Mouse (Mus musculus) ES-Bruce4 (cell line): Measurements from ENCODE around the gene Gm11549. TPM values are rescaled to one million over a fixed set of nuclear protein-coding genes. Genes with fewer than 3 reads are reported as not detected.

Experiments
- H3K27ac ChIP-seq: 2 replicates; pipeline ENCODE4 v1.5.1; 2012; ENCODE audit warnings: low read length, inconsistent platforms; ENCODE audit not compliant: insufficient read depth
- H3K27me3 ChIP-seq: 2 replicates; pipeline ENCODE4 v1.6.1; 2012; ENCODE audit warnings: mild to moderate bottlenecking, low read length, inconsistent platforms; ENCODE audit not compliant: control insufficient read depth, poor library complexity, insufficient read depth, severe bottlenecking
- H3K36me3 ChIP-seq: 2 replicates; pipeline ENCODE4 v1.6.1; 2012; ENCODE audit warnings: inconsistent platforms, mild to moderate bottlenecking, low read length, moderate library complexity; ENCODE audit not compliant: control insufficient read depth, poor library complexity, insufficient read depth, severe bottlenecking
- H3K4me1 ChIP-seq: one replicate; pipeline ENCODE4 v1.8.1; 2011; ENCODE audit warnings: low read length; ENCODE audit not compliant: control insufficient read depth, insufficient read depth
- H3K4me3 ChIP-seq: 2 replicates; pipeline ENCODE4 v1.5.1; 2011; ENCODE audit warnings: low read depth, mild to moderate bottlenecking, low read length
- H3K9ac ChIP-seq: 2 replicates; pipeline ENCODE4 v1.6.1; 2012; ENCODE audit warnings: low read depth, mild to moderate bottlenecking, inconsistent platforms; ENCODE audit not compliant: poor library complexity, severe bottlenecking
- H3K9me3 ChIP-seq: replicated peaks from 2 replicates; pipeline ENCODE4 v1.6.1; 2012; ENCODE audit warnings: mild to moderate bottlenecking, low read length, inconsistent platforms; ENCODE audit not compliant: control insufficient read depth, poor library complexity, insufficient read depth, severe bottlenecking
- CTCF ChIP-seq: IDR thresholded peaks from one replicate; pipeline ENCODE4 v1.8.1; 2011; ENCODE audit warnings: low read depth, low read length
- EP300 ChIP-seq: IDR thresholded peaks from 2 replicates; pipeline ENCODE4 v1.6.1; 2011; ENCODE audit warnings: low read depth, low read length; ENCODE audit not compliant: insufficient read depth
- POLR2A ChIP-seq: IDR thresholded peaks from one replicate; pipeline ENCODE4 v1.8.1; 2011; ENCODE audit warnings: low read length; ENCODE audit not compliant: insufficient read depth
- polyA plus RNA-seq: library from polyadenylated mRNA; stranded (reverse); fragments of >200 nt; gene quantifications from 2 replicates; pipeline ENCODE4 v1.2.4, GENCODE M21; 2011; ENCODE audit warnings: low read depth; ENCODE audit not compliant: missing spikeins, insufficient read depth, insufficient read length

Gm11549 gene
- polyA plus RNA-seq, 1 experiment = not detected

GRCm38 (mm10) chr3:36530781-36531180 is 9.2 kb upstream of the Gm11549 start:
- no peak for TF ChIP-seq CTCF
- TF ChIP-seq POLR2A = no peak
- TF ChIP-seq EP300 = no peak
- Histone ChIP-seq H3K36me3 (no peaks in the 10 kb centered on the region), H3K4me3 (no peak overlapping the region), H3K9me3 (no peaks in the 10 kb centered on the region), H3K4me1 (peaks cover 2% of the 10 kb centered on the region), H3K9ac (no peak overlapping the region), H3K27ac (no peak overlapping the region), H3K27me3 (no peaks in the 10 kb centered on the region)

DNA sequence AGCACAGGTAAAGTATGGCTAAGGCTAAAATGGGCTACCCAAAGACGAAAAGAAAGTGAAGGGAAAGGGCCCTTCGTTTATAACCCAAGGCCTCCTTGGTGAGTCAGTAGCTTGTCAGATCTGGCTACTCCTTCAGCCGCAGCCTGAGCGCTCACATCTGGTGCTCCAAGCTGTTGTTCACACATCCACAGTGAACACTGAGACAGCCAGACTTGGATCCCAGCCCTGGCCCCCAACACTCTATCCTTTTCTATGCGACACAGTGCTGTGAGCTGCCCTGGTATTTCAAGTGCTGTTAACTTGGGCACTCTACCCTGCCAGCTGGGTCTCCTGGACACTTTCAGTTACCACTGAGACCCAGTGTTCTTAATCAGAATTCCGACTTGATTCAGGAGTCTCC is 8.7 kb upstream of the Gm11549 start:
- Histone ChIP-seq H3K27ac (no peak overlapping the region), H3K27me3 (no peaks in the 10 kb centered on the region), H3K4me3 (no peak overlapping the region), H3K9ac (no peak overlapping the region), H3K36me3 (no peaks in the 10 kb centered on the region), H3K4me1 (peaks cover 2% of the 10 kb centered on the region), H3K9me3 (no peaks in the 10 kb centered on the region)
- no peak for TF ChIP-seq EP300
- no peak for TF ChIP-seq CTCF
- TF ChIP-seq POLR2A = no peak

GRCm38 (mm10) chr3:36524466-36524865 is 2.9 kb upstream of the Gm11549 start:
- Histone ChIP-seq H3K4me1 (no peaks in the 10 kb centered on the region), H3K27ac (no peak overlapping the region), H3K36me3 (no peaks in the 10 kb centered on the region), H3K9ac (no peak overlapping the region), H3K27me3 (no peaks in the 10 kb centered on the region; the same call in 1 of the 2 replicates), H3K4me3 (no peak overlapping the region), H3K9me3 (no peaks in the 10 kb centered on the region)
- TF ChIP-seq POLR2A (no peak), EP300 (no peak), CTCF (no peak)

- H3K27ac ChIP-seq = no peak overlapping the region
- no peaks in the 10 kb centered on the region for H3K4me1 ChIP-seq
- H3K9ac ChIP-seq = no peak overlapping the region
- H3K36me3 ChIP-seq = no peaks in the 10 kb centered on the region
- TF ChIP-seq CTCF (no peak), POLR2A (no peak), EP300 (no peak)
- H3K9me3 ChIP-seq = no peaks in the 10 kb centered on the region
- no peak overlapping the region for H3K4me3 ChIP-seq
- no peaks in the 10 kb centered on the region; the same call in 1 of the 2 replicates for H3K27me3 ChIP-seq
Measured at GRCm38 (mm10) chr3:36522137-36522536, 524 bp upstream of the Gm11549 start.

GRCm38 (mm10) chr3:36516196-36516595 is 5.4 kb downstream of the Gm11549 start:
- Histone ChIP-seq H3K27me3 (no peaks in the 10 kb centered on the region; the same call in 1 of the 2 replicates), H3K4me1 (no peaks in the 10 kb centered on the region), H3K36me3 (no peaks in the 10 kb centered on the region), H3K9ac (no peak overlapping the region), H3K4me3 (no peak overlapping the region), H3K27ac (no peak overlapping the region), H3K9me3 (no peaks in the 10 kb centered on the region)
- TF ChIP-seq EP300 = no peak
- TF ChIP-seq POLR2A = no peak
- TF ChIP-seq CTCF = no peak

DNA sequence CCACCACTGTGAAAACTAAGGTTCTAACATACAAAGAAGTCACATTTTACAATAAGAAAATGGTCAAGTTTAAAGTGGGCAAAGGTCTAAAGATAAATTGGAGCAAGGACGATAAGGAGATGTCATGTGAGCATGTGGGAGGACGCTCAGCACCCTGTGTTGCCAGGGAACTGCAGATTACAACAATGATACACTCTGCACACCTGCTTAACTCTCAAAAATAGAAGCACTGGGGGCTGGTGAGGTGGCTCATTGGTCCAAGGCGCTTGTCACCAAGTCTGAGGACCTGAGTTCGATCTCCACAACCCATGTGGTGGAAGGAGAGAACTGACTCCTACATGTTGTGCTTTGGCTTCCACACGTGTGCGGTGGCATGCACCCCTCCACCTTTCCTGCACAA is 10.1 kb downstream of the Gm11549 start:
- no peak overlapping the region for H3K9ac ChIP-seq
- H3K36me3 ChIP-seq = no peaks in the 10 kb centered on the region
- H3K4me1 ChIP-seq = peaks cover 2% of the 10 kb centered on the region
- H3K9me3 ChIP-seq = no peaks in the 10 kb centered on the region
- H3K27ac ChIP-seq = no peak overlapping the region
- TF ChIP-seq EP300 (no peak), POLR2A (no peak), CTCF (no peak)
- no peak overlapping the region for H3K4me3 ChIP-seq
- no peaks in the 10 kb centered on the region for H3K27me3 ChIP-seq
